Mouse (Mus musculus): ENCODE measurements around the gene Gm4353. TPM values are rescaled to one million over a fixed set of nuclear protein-coding genes. Genes with fewer than 3 reads are reported as not detected.

Gene Gm4353
- polyA plus RNA-seq (2015; fragmentation: Nextera tagmentation; extraction: Ambion mirVana) = 0.49 and 0.63 TPM in 2 replicates

DNA sequence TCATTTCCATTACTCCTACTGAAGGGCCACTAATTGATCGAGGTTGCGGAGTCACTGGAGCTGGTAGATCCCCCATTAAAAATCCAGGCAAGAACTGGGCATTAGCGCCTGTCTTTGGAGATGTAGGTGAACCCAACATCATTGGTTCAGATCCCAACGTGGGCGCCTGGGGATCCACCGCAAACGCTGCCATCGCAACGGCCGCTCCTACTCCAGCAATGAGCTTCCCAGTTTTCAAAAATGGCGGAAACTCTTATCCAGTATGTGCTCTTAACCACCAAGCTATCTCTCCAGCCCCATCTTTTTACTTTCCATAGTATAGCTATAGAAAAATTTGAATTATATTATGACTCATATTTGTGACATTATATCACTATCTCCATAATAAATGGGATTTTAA lies at the start of gene Gm4353:
Gene Gm4353 (minus strand): TSS at position 270 of the 400 bp plus-strand sequence.

DNA sequence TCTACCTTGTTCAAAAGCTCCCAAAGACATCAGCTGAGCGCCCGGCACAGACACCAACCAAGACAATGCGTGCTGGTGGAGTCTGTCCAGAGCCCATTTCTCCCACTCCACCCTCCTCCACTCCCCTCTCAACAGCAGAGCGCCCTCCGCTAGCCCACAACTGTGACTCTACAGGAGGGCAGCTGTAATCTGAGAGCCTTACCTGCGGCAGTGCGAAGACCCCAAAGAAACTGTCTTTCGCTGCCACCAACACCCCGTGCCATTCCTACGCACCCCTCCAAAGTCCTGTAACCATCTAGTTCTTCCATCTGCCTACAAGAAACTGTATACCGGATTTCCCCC lies 45.3 kb downstream of the Gm4353 start, which contains the start of gene 1110004F10Rik:
Gene 1110004F10Rik (plus strand): TSS at position 202 of the 342 bp plus-strand sequence.

DNA sequence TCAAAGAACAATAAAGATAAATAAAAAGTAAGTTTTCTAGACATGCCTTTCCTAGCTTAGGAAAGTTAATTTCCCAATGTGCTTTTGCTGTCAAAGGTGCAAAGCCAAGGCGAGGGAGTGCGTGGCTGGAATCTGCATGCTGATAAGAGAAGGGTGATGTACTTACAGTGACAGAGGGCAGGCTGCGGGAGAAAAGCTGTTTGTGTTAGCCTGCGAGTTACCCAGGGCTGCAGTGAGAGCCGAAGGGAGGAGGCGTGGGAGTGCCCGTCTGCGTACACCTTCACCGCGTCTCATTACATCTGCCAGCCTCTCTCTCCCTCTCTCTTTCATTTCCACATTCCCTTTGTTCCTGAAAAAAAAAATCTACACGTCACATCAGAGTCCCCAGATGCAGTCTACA lies 45.9 kb downstream of the Gm4353 start, which contains the start of gene Sox6:
Gene Sox6 (minus strand): TSS at position 286 of the 400 bp plus-strand sequence.

Other genes with a start within 250 kb of the Gm4353 start
- gene Sox6, start 45.8 kb downstream of the Gm4353 start, polyA plus RNA-seq (2015; fragmentation: Nextera tagmentation; extraction: Ambion mirVana) = 57.5 and 67.9 TPM in 2 replicates
- gene 1110004F10Rik, start 45.2 kb downstream of the Gm4353 start, polyA plus RNA-seq (2015; fragmentation: Nextera tagmentation; extraction: Ambion mirVana) = 124 and 146 TPM in 2 replicates
- gene Plekha7, start 223.7 kb upstream of the Gm4353 start, polyA plus RNA-seq (2015; fragmentation: Nextera tagmentation; extraction: Ambion mirVana) = 3.1 and 3.2 TPM in 2 replicates
- 484 and 505 TPM in 2 replicates for gene Rps13, start 249.6 kb upstream of the Gm4353 start, polyA plus RNA-seq (2015; fragmentation: Nextera tagmentation; extraction: Ambion mirVana)